Mouse (Mus musculus): ENCODE data around the gene Gfy. TPM values are rescaled to one million over a fixed set of nuclear protein-coding genes. Genes with fewer than 3 reads are reported as not detected.

Gene Gfy
- not detected in 2 replicates for polyA plus RNA-seq (2015; fragmentation: Nextera tagmentation; extraction: Ambion mirVana)

GRCm38 (mm10) chr7:45179469-45179868 lies at the start of gene Gfy:
Gene Gfy, minus strand, starts transcription at chr7:45179569.
- Histone ChIP-seq H3K4me1 (replicated peaks) (peaks cover 22% of the 10 kb centered on the region), H3K27ac (no peak within 1 kb of the TSS), H3K36me3 (no peaks in the 10 kb centered on the region), H3K9me3 (replicated peaks) (no peaks in the 10 kb centered on the region), H3K4me3 (replicated peaks) (no peak within 1 kb of the TSS), H3K9ac (no peak within 1 kb of the TSS), H3K27me3 (peaks cover 100% of the 10 kb centered on the region), H3K4me2 (no peak within 1 kb of the TSS)
- ATAC-seq (ENCODE audit: low read depth) (no peak), DNase-seq (no peak)
- whole genome bisulfite sequencing (ENCODE audit: insufficient replicate concordance) = 29% methylated on average over 7 of the region's 7 CpGs

GRCm38 (mm10) chr7:45229046-45229445 lies 49.7 kb upstream of the Gfy start:
- Histone ChIP-seq H3K36me3 (peaks cover 19% of the 10 kb centered on the region), H3K4me3 (replicated peaks) (no peak overlapping the region), H3K9me3 (replicated peaks) (no peaks in the 10 kb centered on the region), H3K4me1 (replicated peaks) (peaks cover 16% of the 10 kb centered on the region), H3K4me2 (no peak overlapping the region), H3K27ac (no peak overlapping the region), H3K9ac (no peak overlapping the region), H3K27me3 (no peaks in the 10 kb centered on the region)
- ATAC-seq (ENCODE audit: low read depth) (no peak), DNase-seq (no peak)
- WGBS (ENCODE audit: insufficient replicate concordance) = 67% methylated on average over 8 of the region's 8 CpGs

- Histone ChIP-seq H3K27ac (no peak overlapping the region), H3K4me3 (replicated peaks) (no peak overlapping the region), H3K36me3 (peaks cover 22% of the 10 kb centered on the region), H3K27me3 (no peaks in the 10 kb centered on the region), H3K4me2 (no peak overlapping the region), H3K9me3 (replicated peaks) (no peaks in the 10 kb centered on the region), H3K4me1 (replicated peaks) (peaks cover 11% of the 10 kb centered on the region), H3K9ac (no peak overlapping the region)
- 83% methylated on average over 18 of the region's 18 CpGs for WGBS (ENCODE audit: insufficient replicate concordance)
- no peak for ATAC-seq (ENCODE audit: low read depth)
- no peak for DNase-seq
Observed at GRCm38 (mm10) chr7:45228548-45228947, 49.2 kb upstream of the Gfy start.

- WGBS (ENCODE audit: insufficient replicate concordance) = 82% methylated on average over 5 of the region's 5 CpGs
- H3K27ac ChIP-seq = no peak overlapping the region
- no peak overlapping the region for H3K9ac ChIP-seq
- ATAC-seq (ENCODE audit: low read depth) = no peak
- H3K36me3 ChIP-seq = peaks cover 29% of the 10 kb centered on the region
- no peaks in the 10 kb centered on the region for H3K27me3 ChIP-seq
- no peak for DNase-seq
- H3K4me3 ChIP-seq (replicated peaks) = no peak overlapping the region
- H3K9me3 ChIP-seq (replicated peaks) = no peaks in the 10 kb centered on the region
- no peaks in the 10 kb centered on the region for H3K4me1 ChIP-seq (replicated peaks)
- no peak overlapping the region for H3K4me2 ChIP-seq
Observed at GRCm38 (mm10) chr7:45226421-45226820, 47.1 kb upstream of the Gfy start.

- H3K9ac ChIP-seq = no peak overlapping the region
- 82% methylated on average over 7 of the region's 7 CpGs for WGBS (ENCODE audit: insufficient replicate concordance)
- DNase-seq (no peak), ATAC-seq (ENCODE audit: low read depth) (no peak)
- peaks cover 33% of the 10 kb centered on the region for H3K36me3 ChIP-seq
- H3K4me2 ChIP-seq = no peak overlapping the region
- H3K27me3 ChIP-seq = no peaks in the 10 kb centered on the region
- H3K9me3 ChIP-seq (replicated peaks) = no peaks in the 10 kb centered on the region
- no peaks in the 10 kb centered on the region for H3K4me1 ChIP-seq (replicated peaks)
- H3K4me3 ChIP-seq (replicated peaks) = no peak overlapping the region
- H3K27ac ChIP-seq = no peak overlapping the region
Observed at GRCm38 (mm10) chr7:45224826-45225225, 45.5 kb upstream of the Gfy start.

GRCm38 (mm10) chr7:45221680-45222079 lies 42.3 kb upstream of the Gfy start:
- H3K36me3 ChIP-seq = peaks cover 18% of the 10 kb centered on the region
- H3K4me3 ChIP-seq (replicated peaks) = no peak overlapping the region
- peaks cover 5% of the 10 kb centered on the region; the same call in 1 of the 2 replicates for H3K4me1 ChIP-seq (replicated peaks)
- no peak overlapping the region for H3K9ac ChIP-seq
- H3K27me3 ChIP-seq = peaks cover 7% of the 10 kb centered on the region
- ATAC-seq (ENCODE audit: low read depth) (no peak), DNase-seq (no peak)
- H3K9me3 ChIP-seq (replicated peaks) = no peaks in the 10 kb centered on the region
- no peak overlapping the region for H3K27ac ChIP-seq
- WGBS (ENCODE audit: insufficient replicate concordance) = 37% methylated on average over 2 of the region's 2 CpGs
- H3K4me2 ChIP-seq = no peak overlapping the region

GRCm38 (mm10) chr7:45216442-45217183 lies 37.2 kb upstream of the Gfy start:
- H3K9me3 ChIP-seq (replicated peaks) = no peaks in the 10 kb centered on the region
- H3K4me2 ChIP-seq = peak overlapping the region; percentile 64
- ATAC-seq (ENCODE audit: low read depth) (peak; percentile 9; the same call in 1 of the 2 replicates), DNase-seq (no peak)
- peak overlapping the region; percentile 34; the same call in 1 of the 2 replicates for H3K27ac ChIP-seq
- H3K4me3 ChIP-seq (replicated peaks) = peak overlapping the region; percentile 55
- H3K9ac ChIP-seq = peak overlapping the region; percentile 60
- peaks cover 27% of the 10 kb centered on the region for H3K4me1 ChIP-seq (replicated peaks)
- H3K27me3 ChIP-seq = peaks cover 44% of the 10 kb centered on the region
- WGBS (ENCODE audit: insufficient replicate concordance) = 7% methylated on average over 13 of the region's 13 CpGs
- H3K36me3 ChIP-seq = peaks cover 8% of the 10 kb centered on the region

GRCm38 (mm10) chr7:45215673-45216441 lies 36.5 kb upstream of the Gfy start, which contains the start of gene Tead2:
Gene Tead2, plus strand, starts transcription at chr7:45215753.
- H3K27me3 ChIP-seq = peaks cover 48% of the 10 kb centered on the region
- H3K9me3 ChIP-seq (replicated peaks) = no peaks in the 10 kb centered on the region
- H3K36me3 ChIP-seq = peaks cover 8% of the 10 kb centered on the region
- DNase-seq = no peak
- H3K27ac ChIP-seq = peak within 1 kb of the TSS; percentile 34; the same call in 1 of the 2 replicates
- 3% methylated on average over 55 of the region's 55 CpGs for WGBS (ENCODE audit: insufficient replicate concordance)
- peak within 1 kb of the TSS; percentile 60 for H3K9ac ChIP-seq
- peak; percentile 21; the same call in 1 of the 2 replicates for ATAC-seq (ENCODE audit: low read depth)
- H3K4me2 ChIP-seq = peak within 1 kb of the TSS; percentile 64
- H3K4me3 ChIP-seq (replicated peaks) = peak within 1 kb of the TSS; percentile 55
- peaks cover 35% of the 10 kb centered on the region for H3K4me1 ChIP-seq (replicated peaks)

- no peaks in the 10 kb centered on the region for H3K36me3 ChIP-seq
- no peaks in the 10 kb centered on the region for H3K9me3 ChIP-seq (replicated peaks)
- peaks cover 35% of the 10 kb centered on the region for H3K4me1 ChIP-seq (replicated peaks)
- no peak overlapping the region for H3K9ac ChIP-seq
- 74% methylated on average over 5 of the region's 5 CpGs for WGBS (ENCODE audit: insufficient replicate concordance)
- no peak overlapping the region for H3K4me2 ChIP-seq
- H3K27me3 ChIP-seq = peaks cover 63% of the 10 kb centered on the region
- DNase-seq = no peak
- H3K27ac ChIP-seq = no peak overlapping the region
- H3K4me3 ChIP-seq (replicated peaks) = no peak overlapping the region
- ATAC-seq (ENCODE audit: low read depth) = no peak
Observed at GRCm38 (mm10) chr7:45213708-45214107, 34.3 kb upstream of the Gfy start.

- H3K4me1 ChIP-seq (replicated peaks) = peaks cover 35% of the 10 kb centered on the region
- peak overlapping the region; percentile 69 for H3K4me2 ChIP-seq
- no peak overlapping the region for H3K4me3 ChIP-seq (replicated peaks)
- ATAC-seq (ENCODE audit: low read depth) (no peak), DNase-seq (no peak)
- WGBS (ENCODE audit: insufficient replicate concordance) = 56% methylated on average over 7 of the region's 7 CpGs
- H3K9me3 ChIP-seq (replicated peaks) = no peaks in the 10 kb centered on the region
- no peak overlapping the region for H3K9ac ChIP-seq
- peaks cover 63% of the 10 kb centered on the region for H3K27me3 ChIP-seq
- H3K36me3 ChIP-seq = no peaks in the 10 kb centered on the region
- no peak overlapping the region for H3K27ac ChIP-seq
Observed at GRCm38 (mm10) chr7:45212356-45212755, 33.0 kb upstream of the Gfy start.

- Histone ChIP-seq H3K9ac (peak within 1 kb of the TSS; percentile 50), H3K9me3 (replicated peaks) (no peaks in the 10 kb centered on the region), H3K27ac (no peak within 1 kb of the TSS)
Observed at GRCm38 (mm10) chr7:45211851-45212251, 32.5 kb upstream of the Gfy start, which contains the start of gene Dkkl1. Gene Dkkl1, minus strand, starts transcription at chr7:45212147.

More at GRCm38 (mm10) chr7:45211851-45212251, 32.5 kb upstream of the Gfy start, which contains the start of gene Dkkl1:
- Histone ChIP-seq H3K4me3 (replicated peaks) (peak within 1 kb of the TSS; percentile 40), H3K4me2 (peak within 1 kb of the TSS; percentile 69), H3K4me1 (replicated peaks) (peaks cover 32% of the 10 kb centered on the region), H3K36me3 (no peaks in the 10 kb centered on the region), H3K27me3 (peaks cover 57% of the 10 kb centered on the region)
- peak; percentile 60 for DNase-seq
- peak; percentile 61 for ATAC-seq (ENCODE audit: low read depth)
- 2% methylated on average over 17 of the region's 17 CpGs for WGBS (ENCODE audit: insufficient replicate concordance)
